Comparison of ENCODE assay signal across 23 mouse cellular contexts in the genomic region with DNA sequence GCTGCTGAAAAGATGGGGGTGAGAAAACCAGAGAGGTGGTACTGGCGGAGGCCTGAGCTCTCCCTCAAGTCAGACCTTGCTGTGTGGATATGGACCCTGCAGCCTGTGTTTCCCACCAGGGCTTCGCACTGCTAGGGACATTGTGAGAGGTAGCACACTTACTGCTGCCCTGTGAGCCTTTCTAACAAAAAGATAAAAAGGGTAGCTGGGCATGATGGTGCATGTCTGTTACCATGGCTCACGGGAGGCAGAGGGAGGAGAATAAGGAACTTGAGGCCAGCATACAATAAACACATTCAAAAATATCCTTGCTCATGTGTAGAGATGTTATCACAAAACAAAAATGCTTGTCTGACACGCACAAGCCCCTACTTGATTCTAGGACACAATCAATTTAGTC.
"Had no signal": no experiment of that assay in that cellular context is flagged by ENCODE, and none has a peak within 500 bp of the region (broad histone marks: within the 10 kb centered on the region; RNA-seq: fewer than 3 reads in every experiment).

No protein-coding gene starts in this region.

- H3K27me3 ChIP-seq: limb, embryonic 12.5 days; limb, embryonic 15.5 days; midbrain, embryonic 12.5 days; midbrain, embryonic 15.5 days; neural tube, embryonic 13.5 days had no signal

- H3K4me2 ChIP-seq: limb, embryonic 12.5 days; limb, embryonic 15.5 days; liver, embryonic 11.5 days; lung, embryonic 14.5 days; midbrain, embryonic 12.5 days; midbrain, embryonic 15.5 days; neural tube, embryonic 13.5 days had no signal

- H3K4me3 ChIP-seq: layer of hippocampus, adult 2 months; limb, embryonic 12.5 days; limb, embryonic 15.5 days; midbrain, embryonic 12.5 days; midbrain, embryonic 15.5 days; myocyte; neural tube, embryonic 13.5 days had no signal

- H3K36me3 ChIP-seq: limb, embryonic 12.5 days; limb, embryonic 15.5 days; midbrain, embryonic 12.5 days; midbrain, embryonic 15.5 days; neural tube, embryonic 13.5 days had no signal

- H3K9me3 ChIP-seq: limb, embryonic 12.5 days; limb, embryonic 15.5 days; midbrain, embryonic 12.5 days; midbrain, embryonic 15.5 days; neural tube, embryonic 13.5 days had no signal

- ATAC-seq: intestine, postnatal 0 days; liver, postnatal 0 days; lung, postnatal 0 days; midbrain, embryonic 15.5 days had no signal

- DNase-seq: kidney, adult 2 months; kidney, postnatal 25 days; layer of hippocampus, adult 9-11 months; left cerebral cortex, postnatal 4 days; liver, postnatal 0 days; lung, embryonic 14.5 days; right cerebral cortex, adult 18-20 months; right cerebral cortex, postnatal 14 days; right cerebral cortex, postnatal 4 days; thymus, postnatal 25 days had no signal

- H3K4me1 ChIP-seq: limb, embryonic 12.5 days; midbrain, embryonic 12.5 days; midbrain, embryonic 15.5 days; neural tube, embryonic 13.5 days had no signal

- H3K9ac ChIP-seq: limb, embryonic 12.5 days; limb, embryonic 15.5 days; liver, embryonic 14.5 days; liver, postnatal 0 days; lung, embryonic 14.5 days; midbrain, embryonic 12.5 days; midbrain, embryonic 15.5 days; neural tube, embryonic 13.5 days had no signal

- H3K27ac ChIP-seq: kidney, postnatal 0 days; layer of hippocampus, adult 2 months; limb, embryonic 12.5 days; limb, embryonic 15.5 days; liver, embryonic 14.5 days; macrophage; midbrain, embryonic 12.5 days; midbrain, embryonic 15.5 days; neural tube, embryonic 13.5 days had no signal
